Mouse (Mus musculus) heart, adult 2 months (tissue): Measurements from ENCODE around the gene Celf6. TPM values are rescaled to one million over a fixed set of nuclear protein-coding genes. Genes with fewer than 3 reads are reported as not detected.

Experiments used
- DNase-seq, 2 experiments: peaks; one replicate each; pipeline ENCODE4 v3.0.0; 2021
- H3K27ac ChIP-seq: fragments of 200-600 bp; 2 replicates; pipeline ENCODE4 v1.8.1; 2022
- H3K27me3 ChIP-seq: fragments of 200-500 bp; 2 replicates; pipeline ENCODE4 v1.6.1; 2012; ENCODE audit warnings: mild to moderate bottlenecking, low read length, inconsistent platforms, mixed read lengths; ENCODE audit not compliant: control insufficient read depth, insufficient read depth
- H3K36me3 ChIP-seq: fragments of 200-500 bp; 2 replicates; pipeline ENCODE4 v1.6.1; 2012; ENCODE audit warnings: low read length, inconsistent platforms; ENCODE audit not compliant: control insufficient read depth, insufficient read depth
- H3K4me1 ChIP-seq: fragments of 200-500 bp; 2 replicates; pipeline ENCODE4 v1.6.1; 2011; ENCODE audit warnings: low read length; ENCODE audit not compliant: control insufficient read depth, insufficient read depth
- H3K4me3 ChIP-seq: fragments of 200-600 bp; 2 replicates; pipeline ENCODE4 v1.8.1; 2022
- H3K79me2 ChIP-seq: fragments of 200-500 bp; replicated peaks from 2 replicates; pipeline ENCODE4 v1.6.1; 2012; ENCODE audit warnings: mild to moderate bottlenecking, inconsistent platforms, low read length, moderate library complexity, mixed read lengths; ENCODE audit not compliant: control insufficient read depth, insufficient read depth
- H3K9ac ChIP-seq: fragments of 200-500 bp; 2 replicates; pipeline ENCODE4 v1.6.1; 2012; ENCODE audit warnings: low read depth, mild to moderate bottlenecking, control low read depth, inconsistent platforms, low read length, mixed read lengths
- CTCF ChIP-seq: fragments of 200-600 bp; IDR thresholded peaks from 2 replicates; pipeline ENCODE4 v1.8.1; 2022; ENCODE audit warnings: antibody characterized with exemption, mild to moderate bottlenecking, moderate library complexity
- EP300 ChIP-seq: fragments of 200-500 bp; IDR thresholded peaks from 2 replicates; pipeline ENCODE4 v1.6.1; 2011; ENCODE audit warnings: low read depth, low read length, control low read depth; ENCODE audit not compliant: insufficient read depth
- POLR2A ChIP-seq: fragments of 200-500 bp; IDR thresholded peaks from 2 replicates; pipeline ENCODE4 v1.6.1; 2011; ENCODE audit warnings: mild to moderate bottlenecking, low read depth, low read length, control low read depth; ENCODE audit not compliant: insufficient read depth
- WGBS: fragments of 180-500 bp; shearing (Covaris S2); methylation state at CpG from one replicate; pipeline ENCODE4 v1.1.7; 2018; 5-methylcytosine and 5-hydroxymethylcytosine counted together
- intact Hi-C: fragments of 180-260 bp; cut with DNase I; formaldehyde crosslinking; loops from one replicate; pipeline ENCODE4 v1.15.1; 2025
- polyA plus RNA-seq: library from polyadenylated mRNA; depleted of rRNA; stranded (reverse); fragments of >200 nt; gene quantifications from 2 replicates; pipeline ENCODE4 v1.2.3, GENCODE M21; 2012
- total RNA-seq, 2 experiments: library from RNA; stranded (reverse); gene quantifications; 2 replicates each; pipeline ENCODE4 v1.2.3; 2021

Gene Celf6
- total and polyA plus RNA-seq, 3 experiments: not detected

DNA sequence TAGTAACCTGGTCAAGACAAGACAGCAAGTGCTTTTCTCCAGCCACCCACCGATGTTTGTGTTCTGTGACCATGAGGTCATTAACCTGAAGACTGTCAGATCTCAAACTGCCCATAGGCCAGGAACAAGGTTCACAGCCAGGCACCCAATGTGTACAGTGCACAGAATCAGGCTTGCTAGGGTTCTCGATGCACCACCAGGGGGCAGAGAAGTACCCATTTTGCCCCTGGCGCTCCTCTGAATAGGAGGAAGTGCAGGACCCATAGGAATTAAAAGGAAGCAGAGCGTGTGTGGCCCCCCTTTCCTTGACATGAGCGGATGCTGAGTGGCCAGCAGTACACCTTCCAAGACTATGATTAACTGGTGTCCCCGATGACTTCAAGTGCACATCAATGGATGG is 10.6 kb upstream of the Celf6 start:
- Histone ChIP-seq H3K4me3 (no peak overlapping the region), H3K9ac (no peak overlapping the region), H3K27me3 (no peaks in the 10 kb centered on the region), H3K79me2 (no peaks in the 10 kb centered on the region), H3K4me1 (peaks cover 2% of the 10 kb centered on the region; the same call in 1 of the 2 replicates), H3K36me3 (no peaks in the 10 kb centered on the region), H3K27ac (no peak overlapping the region)
- intact Hi-C loops: loop anchor here (1.0 to 5.0 kb wide), 4 partner anchors 18 to 230 kb away; partner anchors contain the start of gene Arih1
- WGBS: 11% methylated on average over 6 of the region's 6 CpGs
- TF ChIP-seq POLR2A (no peak), EP300 (peak; percentile 70; the same call in 1 of the 2 replicates), CTCF (peak; percentile 79)
- DNase-seq: peak; percentile 57 to 66

DNA sequence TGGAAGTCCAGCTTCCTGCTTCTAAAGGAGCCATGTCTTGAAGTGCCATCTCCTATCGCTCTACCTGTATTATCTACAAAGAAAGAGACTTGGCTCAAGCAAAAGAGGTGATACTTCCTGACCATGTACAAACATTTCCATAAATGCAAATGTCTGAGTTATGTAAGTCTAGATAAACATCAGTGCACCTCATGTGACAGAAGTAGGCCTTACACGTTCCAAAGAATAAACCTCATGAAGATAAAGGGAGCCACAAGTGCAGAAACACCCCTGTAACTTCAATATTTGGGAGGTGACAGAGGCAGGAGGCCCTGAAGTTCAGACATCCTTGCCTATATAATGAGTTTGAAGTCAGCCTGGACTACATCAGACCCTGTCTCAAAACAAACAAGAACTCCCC is 5.9 kb upstream of the Celf6 start:
- Histone ChIP-seq H3K4me1 (peaks cover 2% of the 10 kb centered on the region; the same call in 1 of the 2 replicates), H3K36me3 (no peaks in the 10 kb centered on the region), H3K9ac (no peak overlapping the region), H3K27ac (no peak overlapping the region), H3K4me3 (no peak overlapping the region), H3K27me3 (no peaks in the 10 kb centered on the region), H3K79me2 (no peaks in the 10 kb centered on the region)
- intact Hi-C loops: no loop called here
- TF ChIP-seq CTCF (no peak), POLR2A (no peak), EP300 (no peak)
- WGBS: 72% methylated on average over 2 of the region's 2 CpGs
- DNase-seq: no peak

DNA sequence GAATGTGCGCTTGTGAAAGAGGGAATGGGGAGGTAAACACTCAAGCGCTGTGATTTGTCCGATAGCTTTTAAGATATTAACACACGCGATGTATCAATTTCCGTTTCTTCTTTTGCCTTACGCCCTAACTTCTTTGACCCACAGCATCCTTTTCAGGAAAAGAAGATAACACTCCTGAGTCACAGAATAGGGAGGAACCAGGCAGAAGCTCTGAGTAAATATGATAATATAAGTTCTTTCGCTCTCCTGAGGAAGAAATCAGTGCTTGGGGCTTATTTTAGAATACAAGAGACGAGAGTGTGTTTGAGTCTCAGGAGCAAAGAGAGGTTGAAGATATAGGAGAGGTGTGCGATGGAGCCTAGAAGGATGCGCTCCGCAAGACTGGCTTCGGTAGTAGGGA is 316 bp upstream of the Celf6 start:
- Histone ChIP-seq H3K9ac (no peak overlapping the region), H3K36me3 (no peaks in the 10 kb centered on the region), H3K4me3 (no peak overlapping the region; the same call in 1 of the 2 replicates), H3K79me2 (no peaks in the 10 kb centered on the region), H3K4me1 (no peaks in the 10 kb centered on the region), H3K27me3 (peaks cover 2% of the 10 kb centered on the region; the same call in 1 of the 2 replicates), H3K27ac (no peak overlapping the region)
- DNase-seq: no peak
- 6% methylated on average over 13 of the region's 13 CpGs for WGBS
- intact Hi-C loops: no loop called here
- TF ChIP-seq CTCF (no peak), POLR2A (no peak), EP300 (no peak)

DNA sequence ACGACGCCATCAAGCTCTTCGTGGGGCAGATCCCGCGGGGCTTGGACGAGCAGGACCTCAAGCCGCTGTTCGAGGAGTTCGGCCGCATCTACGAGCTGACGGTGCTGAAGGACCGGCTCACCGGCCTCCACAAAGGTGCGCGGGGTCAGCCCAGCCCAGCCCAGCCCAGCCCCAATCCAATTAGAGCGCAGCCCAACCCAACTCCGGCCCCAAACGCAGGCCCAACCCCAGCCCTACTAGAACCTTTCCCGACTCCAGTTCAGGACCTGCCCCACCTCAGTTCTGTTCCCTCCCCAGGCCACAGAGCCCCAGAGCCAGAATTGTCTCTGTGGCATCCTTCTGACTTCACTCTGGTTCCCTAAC is 769 bp downstream of the Celf6 start:
- Histone ChIP-seq H3K27ac (no peak overlapping the region), H3K79me2 (no peaks in the 10 kb centered on the region), H3K27me3 (peaks cover 2% of the 10 kb centered on the region; the same call in 1 of the 2 replicates), H3K4me1 (no peaks in the 10 kb centered on the region), H3K9ac (no peak overlapping the region), H3K36me3 (no peaks in the 10 kb centered on the region), H3K4me3 (no peak overlapping the region)
- no peak for DNase-seq
- TF ChIP-seq CTCF (no peak), POLR2A (no peak), EP300 (no peak)
- intact Hi-C loops: no loop called here
- under 1% methylated on average over 20 of the region's 20 CpGs for WGBS

DNA sequence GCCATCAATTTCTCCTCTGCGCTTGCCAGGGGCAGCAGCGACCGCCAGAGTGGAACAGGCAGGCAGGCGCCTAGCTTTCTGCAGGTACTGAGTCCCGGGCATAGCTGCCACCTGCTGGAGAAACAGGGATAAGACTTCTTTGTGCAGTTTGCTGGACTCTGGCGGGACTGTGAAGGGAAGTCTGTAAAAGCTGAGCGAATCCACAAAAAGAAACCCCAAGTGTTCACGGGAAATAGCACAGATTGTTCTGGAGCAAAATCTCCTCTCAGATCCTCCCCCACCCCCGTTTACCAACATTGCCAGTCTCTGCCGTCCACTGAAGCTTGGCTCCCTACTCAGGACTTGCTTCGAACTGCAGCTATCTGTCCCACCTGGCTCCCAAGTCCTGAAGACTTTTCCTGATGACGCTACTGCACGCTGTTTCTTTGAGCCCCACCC is 7.2 kb downstream of the Celf6 start:
- DNase-seq: peak; percentile 64 to 69
- Histone ChIP-seq H3K4me1 (no peaks in the 10 kb centered on the region), H3K27ac (no peak overlapping the region), H3K9ac (no peak overlapping the region), H3K4me3 (peak overlapping the region; percentile 30), H3K27me3 (no peaks in the 10 kb centered on the region; the same call in 1 of the 2 replicates), H3K79me2 (no peaks in the 10 kb centered on the region), H3K36me3 (no peaks in the 10 kb centered on the region)
- intact Hi-C loops: loop anchor here (1.0 to 10.0 kb wide), 3 partner anchors 18 to 680 kb away; no protein-coding TSS in a partner anchor
- TF ChIP-seq CTCF: peak; percentile 94
- TF ChIP-seq POLR2A: no peak
- TF ChIP-seq EP300: 0 out of 2 replicates have a peak, but pooled peaks have one; percentile 55
- WGBS: 2% methylated on average over 13 of the region's 13 CpGs

DNA sequence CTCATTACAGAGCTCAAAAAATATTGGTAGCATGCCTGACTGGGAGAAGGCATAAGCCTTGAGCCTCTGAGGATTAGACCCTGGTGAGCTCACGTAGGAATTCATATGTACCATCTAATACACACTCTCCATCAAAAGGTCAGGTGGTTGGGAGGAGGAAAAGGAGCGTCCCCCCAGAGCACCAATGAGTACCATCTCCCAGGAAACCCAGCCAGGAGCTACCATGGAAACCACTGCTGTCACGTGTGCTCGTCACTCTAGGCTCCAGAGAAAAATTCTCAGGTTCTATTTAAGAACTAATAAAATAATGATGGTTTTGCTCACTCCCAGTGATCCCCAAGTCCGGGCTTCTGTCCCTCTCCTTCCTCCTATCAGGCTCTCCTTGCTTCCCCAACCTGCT is 10.5 kb downstream of the Celf6 start:
- Histone ChIP-seq H3K27me3 (no peaks in the 10 kb centered on the region), H3K79me2 (no peaks in the 10 kb centered on the region), H3K36me3 (no peaks in the 10 kb centered on the region), H3K4me3 (no peak overlapping the region), H3K27ac (no peak overlapping the region), H3K4me1 (no peaks in the 10 kb centered on the region), H3K9ac (no peak overlapping the region)
- DNase-seq: no peak
- intact Hi-C loops: loop anchor here (10.0 kb wide), 1 partner anchor 683 kb away; no protein-coding TSS in a partner anchor
- WGBS: 69% methylated on average over 5 of the region's 5 CpGs
- TF ChIP-seq EP300 (no peak), CTCF (no peak), POLR2A (no peak)
